Mouse (Mus musculus) myocyte (in vitro differentiated cells): ENCODE data around the gene Prkag2.

Source experiments
- E2F4 ChIP-seq: IDR thresholded peaks from one replicate; pipeline ENCODE4 v1.6.1; 2011; ENCODE audit warnings: mild to moderate bottlenecking, control low read depth, moderate library complexity; ENCODE audit not compliant: insufficient read depth
- MAX ChIP-seq: IDR thresholded peaks from one replicate; pipeline ENCODE4 v1.6.1; 2011; ENCODE audit warnings: low read depth, mild to moderate bottlenecking, control low read depth
- MYOD1 ChIP-seq, 3 experiments: IDR thresholded peaks; one replicate each; pipeline ENCODE4 v1.6.1; 2011; ENCODE audit warnings: control low read depth in 2 of 3, low read depth in 2 of 3, mild to moderate bottlenecking in 2 of 3, moderate library complexity in 1 of 3; ENCODE audit not compliant: insufficient read length in 2 of 3, control insufficient read depth in 1 of 3
- MYOG ChIP-seq, 3 experiments: IDR thresholded peaks; one replicate each; pipeline ENCODE4 v1.6.1; 2011; ENCODE audit warnings: control low read depth in 2 of 3, low read depth in 2 of 3, mild to moderate bottlenecking in 2 of 3; ENCODE audit not compliant: insufficient read length in 2 of 3, control insufficient read depth in 1 of 3, insufficient read depth in 1 of 3
- POLR2A ChIP-seq: IDR thresholded peaks from one replicate; pipeline ENCODE4 v1.6.1; 2011; ENCODE audit warnings: low read depth, mild to moderate bottlenecking, control low read depth, moderate library complexity; ENCODE audit not compliant: insufficient read length
- POLR2AphosphoS2 ChIP-seq: IDR thresholded peaks from one replicate; pipeline ENCODE4 v1.6.1; 2011; ENCODE audit warnings: low read depth, control low read depth; ENCODE audit not compliant: insufficient read length
- REST ChIP-seq: IDR thresholded peaks from one replicate; pipeline ENCODE4 v1.6.1; 2011; ENCODE audit warnings: mild to moderate bottlenecking, control low read depth, moderate library complexity; ENCODE audit not compliant: insufficient read depth, insufficient read length
- SRF ChIP-seq: IDR thresholded peaks from one replicate; pipeline ENCODE4 v1.6.1; 2011; ENCODE audit warnings: low read depth; ENCODE audit not compliant: control insufficient read depth, insufficient read length
- TCF3 ChIP-seq: IDR thresholded peaks from one replicate; pipeline ENCODE4 v1.6.1; 2011; ENCODE audit warnings: low read depth, control low read depth; ENCODE audit not compliant: insufficient read length
- USF1 ChIP-seq: IDR thresholded peaks from one replicate; pipeline ENCODE4 v1.6.1; 2011; ENCODE audit warnings: low read depth, mild to moderate bottlenecking, control low read depth, moderate library complexity

DNA sequence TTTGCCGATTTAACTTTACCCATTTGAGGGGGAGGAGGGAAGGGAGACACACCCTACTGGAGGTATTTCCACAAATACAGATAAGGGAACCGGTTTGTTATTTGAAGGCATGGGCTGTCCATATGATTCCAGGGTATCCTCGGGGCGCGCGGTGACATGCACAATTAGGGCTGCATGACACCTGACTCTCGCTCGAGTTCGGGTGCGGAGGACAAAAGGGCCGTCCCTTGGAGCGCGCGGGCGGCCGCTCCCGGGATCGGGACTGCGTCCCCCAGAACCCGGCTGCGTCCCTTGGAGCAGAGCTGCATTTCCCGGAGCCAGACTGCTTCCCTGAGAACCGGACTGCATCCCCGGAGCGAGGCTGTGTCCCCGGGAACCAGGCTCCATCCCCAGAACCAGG, 192.7 kb downstream of the Prkag2 start:
- no peak for TF ChIP-seq MYOG (IDR thresholded peaks at IDR 0.05; ENCODE audit: control insufficient read depth in 1 of 3, insufficient read depth in 1 of 3, insufficient read length in 2 of 3, low read depth in 2 of 3)
- TF ChIP-seq POLR2AphosphoS2, result no peak
- no peak for TF ChIP-seq POLR2A
- TF ChIP-seq MAX, result no peak
- no peak for TF ChIP-seq USF1
- no peak for TF ChIP-seq SRF
- no peak for TF ChIP-seq E2F4
- TF ChIP-seq MYOD1 (IDR thresholded peaks at IDR 0.05; ENCODE audit: control insufficient read depth in 1 of 3, insufficient read length in 2 of 3, low read depth in 2 of 3), result no peak
- no peak for TF ChIP-seq TCF3
- no peak for TF ChIP-seq REST
